Mouse (Mus musculus) lung, adult 2 months (tissue): ENCODE data around the gene Grid2.

Experiments
- CTCF ChIP-seq: fragments of 200-500 bp; IDR thresholded peaks from 2 replicates; pipeline ENCODE4 v1.5.1; 2011; ENCODE audit warnings: mild to moderate bottlenecking, low read length, control low read depth; ENCODE audit not compliant: insufficient read depth
- POLR2A ChIP-seq: fragments of 200-500 bp; IDR thresholded peaks from 2 replicates; pipeline ENCODE4 v1.6.1; 2011; ENCODE audit warnings: low read depth, mild to moderate bottlenecking, control low read depth, low read length, borderline replicate concordance; ENCODE audit errors: extremely low read depth

DNA sequence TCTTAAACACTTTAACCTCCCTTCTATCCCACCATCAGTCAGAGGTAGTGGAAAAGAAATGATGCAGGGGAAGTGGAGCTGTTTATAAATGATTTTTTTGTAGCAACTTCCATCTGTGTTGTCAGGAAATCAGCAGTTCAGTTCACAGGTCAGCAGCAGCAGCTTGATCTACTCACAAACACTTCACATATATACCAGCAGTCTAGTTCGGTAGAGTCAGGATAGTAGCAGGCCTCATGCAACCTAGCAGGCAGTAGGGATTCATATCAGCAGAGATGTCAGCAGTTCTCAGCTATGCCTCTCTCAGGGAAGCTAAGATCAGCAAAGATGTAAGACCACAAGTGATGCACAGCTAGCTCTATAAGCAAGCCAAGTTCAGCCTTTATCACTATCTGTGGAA lies 938.0 kb downstream of the Grid2 start:
- no peak for TF ChIP-seq POLR2A
- TF ChIP-seq CTCF = no peak
